Mouse (Mus musculus) layer of hippocampus, adult 11-12 months (tissue): ENCODE measurements around the gene Ccdc34.
A peak's percentile ranks its signal among the peaks of the same experiment; 100 is the strongest.

Experiments used
- DNase-seq: peaks from one replicate; pipeline ENCODE4 v3.0.0; 2022; ENCODE audit warnings: low spot score

Gene Ccdc34

GRCm38 (mm10) chr2:110017616-110018505 lies at the start of gene Ccdc34:
Ccdc34 (plus strand) TSS chr2:110017817.
- DNase-seq, result peak; percentile 91

GRCm38 (mm10) chr2:109969381-109969780 lies 48.2 kb upstream of the Ccdc34 start:
- DNase-seq, result no peak

- DNase-seq, result no peak
Measured at GRCm38 (mm10) chr2:109969926-109970532, 47.6 kb upstream of the Ccdc34 start.

GRCm38 (mm10) chr2:109970744-109971410 lies 46.7 kb upstream of the Ccdc34 start:
- no peak for DNase-seq

GRCm38 (mm10) chr2:109972310-109972709 lies 45.3 kb upstream of the Ccdc34 start:
- no peak for DNase-seq

- DNase-seq, result no peak
Measured at GRCm38 (mm10) chr2:109972922-109973321, 44.7 kb upstream of the Ccdc34 start.

- DNase-seq, result no peak
Measured at GRCm38 (mm10) chr2:109974807-109975206, 42.8 kb upstream of the Ccdc34 start.

GRCm38 (mm10) chr2:109976181-109976580 lies 41.4 kb upstream of the Ccdc34 start:
- no peak for DNase-seq

- DNase-seq, result no peak
Measured at GRCm38 (mm10) chr2:109977322-109977721, 40.3 kb upstream of the Ccdc34 start.

- DNase-seq, result no peak
Measured at GRCm38 (mm10) chr2:109979209-109979608, 38.4 kb upstream of the Ccdc34 start.

- DNase-seq, result no peak
Measured at GRCm38 (mm10) chr2:109983435-109983834, 34.2 kb upstream of the Ccdc34 start.

- no peak for DNase-seq
Measured at GRCm38 (mm10) chr2:109984930-109985329, 32.7 kb upstream of the Ccdc34 start.

- no peak for DNase-seq
Measured at GRCm38 (mm10) chr2:109985560-109985959, 32.1 kb upstream of the Ccdc34 start.

GRCm38 (mm10) chr2:109986036-109986785 lies 31.4 kb upstream of the Ccdc34 start:
- no peak for DNase-seq

- DNase-seq, result no peak
Measured at GRCm38 (mm10) chr2:109987946-109988345, 29.7 kb upstream of the Ccdc34 start.

- DNase-seq, result no peak
Measured at GRCm38 (mm10) chr2:109989196-109989595, 28.4 kb upstream of the Ccdc34 start.

GRCm38 (mm10) chr2:109989679-109990473 lies 27.7 kb upstream of the Ccdc34 start:
- no peak for DNase-seq

- no peak for DNase-seq
Measured at GRCm38 (mm10) chr2:109991754-109992153, 25.9 kb upstream of the Ccdc34 start.

GRCm38 (mm10) chr2:109992448-109993073 lies 25.1 kb upstream of the Ccdc34 start:
- no peak for DNase-seq

- no peak for DNase-seq
Measured at GRCm38 (mm10) chr2:109993404-109993803, 24.2 kb upstream of the Ccdc34 start.

- DNase-seq, result no peak
Measured at GRCm38 (mm10) chr2:109995061-109995460, 22.6 kb upstream of the Ccdc34 start.
